Mouse (Mus musculus): ENCODE data around the gene Pex5.

GRCm38 (mm10) chr6:124448959-124449667 is 34.2 kb upstream of the Pex5 start:
- TF ChIP-seq POLR2A (IDR thresholded peaks at IDR 0.05; ENCODE audit: extremely low read depth, insufficient read depth, low read length) (no peak), CTCF (IDR thresholded peaks at IDR 0.05; ENCODE audit: extremely low read depth, insufficient read depth, low read length) (no peak)

All from cortical plate, adult 2 months (tissue).